Mouse (Mus musculus): ENCODE data around the gene Polr3g.
"Not testable (repeated sequence)": the region's sequence is repeated elsewhere in the genome, so short reads cannot be mapped to it uniquely, and the experiment has no call there.

Polr3g gene

DNA sequence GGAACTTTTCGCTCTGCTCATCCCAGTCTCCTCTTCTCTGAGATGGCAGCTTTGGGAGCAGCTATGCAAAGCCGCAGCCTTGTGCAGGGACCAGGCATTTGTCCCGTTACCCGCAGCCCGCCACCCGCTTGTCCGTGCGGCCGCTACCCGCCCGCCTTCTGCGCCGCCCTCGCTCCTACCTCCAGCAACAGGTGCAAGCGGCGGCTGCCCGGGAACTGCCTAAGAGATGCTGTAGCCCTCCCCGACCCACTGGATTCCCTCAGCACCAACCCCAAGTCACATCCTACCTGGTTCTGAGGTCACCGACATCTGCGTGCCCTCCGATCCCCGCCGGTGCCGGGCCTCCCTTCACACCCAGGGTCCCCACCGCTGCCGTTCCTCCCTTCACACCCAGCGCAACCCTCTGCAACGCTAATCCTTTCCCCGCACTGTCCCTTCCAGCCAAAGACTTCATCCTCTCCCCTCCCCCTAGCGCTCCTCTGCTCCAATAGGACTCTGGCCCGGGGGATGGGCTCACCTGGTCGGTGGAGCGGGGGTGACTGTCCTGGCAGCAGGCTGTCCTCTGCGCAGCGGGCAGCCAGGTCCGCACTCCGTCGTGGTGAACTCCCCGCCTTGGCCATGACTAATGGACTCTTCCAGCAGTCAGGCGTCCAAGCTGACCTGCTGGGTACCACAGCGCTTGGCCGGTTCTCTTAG, 77.9 kb downstream of the Polr3g start, which contains the start of gene Adgrv1:
TSS of gene Adgrv1 (minus strand) at position 435 of the 696 bp plus-strand sequence.
- in situ Hi-C loops (cut with MboI, MseI), result no loop called here

- in situ Hi-C loops (cut with MboI, MseI), result no loop called here
Measured at GRCm38 (mm10) chr13:81630566-81630965, 80.2 kb downstream of the Polr3g start.

DNA sequence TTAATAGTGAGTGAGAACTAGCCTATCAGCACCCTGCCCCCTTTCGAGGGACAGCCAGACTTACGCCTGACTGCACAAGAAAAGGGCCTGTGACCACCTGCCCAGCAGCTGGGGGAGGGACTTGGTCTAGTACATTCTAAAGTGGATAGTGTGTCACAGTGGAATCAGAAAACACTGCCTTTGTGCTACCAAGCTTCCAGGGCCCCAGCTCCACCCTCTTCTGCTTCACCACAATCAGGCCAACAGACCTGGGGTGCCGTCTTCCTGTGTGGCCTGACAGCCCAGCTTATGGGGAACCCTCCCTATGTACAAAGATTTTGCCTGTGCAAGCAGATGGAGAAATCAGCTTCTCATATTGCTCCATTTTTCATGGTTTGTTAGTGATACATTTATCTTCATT, 81.4 kb downstream of the Polr3g start:
- in situ Hi-C loops (cut with MboI, MseI), result no loop called here

- in situ Hi-C loops (cut with MboI, MseI), result no loop called here
Measured at GRCm38 (mm10) chr13:81628631-81629190, 82.1 kb downstream of the Polr3g start.

DNA sequence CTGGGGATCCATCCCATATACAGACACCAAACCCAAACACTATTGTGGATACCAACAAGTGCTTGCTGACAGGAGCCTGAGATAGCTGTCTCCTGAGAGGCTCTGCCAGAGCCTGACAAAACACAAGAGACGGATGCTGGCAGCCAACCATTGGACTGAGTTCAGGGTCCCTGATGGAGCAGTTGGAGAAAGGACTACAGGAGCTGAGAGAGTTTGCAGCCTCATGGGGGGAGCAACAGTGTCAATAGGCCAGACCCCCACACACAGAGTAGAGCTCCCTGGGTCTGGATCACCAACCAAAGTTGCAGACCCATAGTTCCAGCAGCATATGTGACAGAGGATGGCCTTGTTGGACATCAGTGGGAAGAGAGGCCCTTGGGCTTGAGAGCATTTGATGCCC, 83.0 kb downstream of the Polr3g start:
- in situ Hi-C loops (cut with MboI, MseI), result not testable (repeated sequence)

Data from T-helper 2 cell (primary cell).